Comparison of ENCODE assay signal across 8 mouse cellular contexts in genomic region chr13:16017338-16017737, GRCm38 (mm10). TPM values are rescaled to one million over a fixed set of nuclear protein-coding genes. Genes with fewer than 3 reads are reported as not detected.
DNase-seq lines count a peak whose midpoint lies in the region; ATAC-seq and TF ChIP-seq lines count a peak whose summit lies in the region.

No protein-coding gene starts in this region.

- no peaks in the 10 kb centered on the region for H3K9me3 ChIP-seq in heart, postnatal 0 days (replicated peaks; ENCODE audit: control insufficient read depth, low read length)
- H3K9me3 ChIP-seq in midbrain, embryonic 10.5 days (replicated peaks), result no peaks in the 10 kb centered on the region

- TF ChIP-seq CTCF in gastrocnemius, adult 2 months (IDR thresholded peaks at IDR 0.05), result no peak
- TF ChIP-seq CTCF in heart, postnatal 0 days (IDR thresholded peaks at IDR 0.05; ENCODE audit: low read depth), result no peak

- H3K36me3 ChIP-seq in heart, postnatal 0 days (replicated peaks; ENCODE audit: control insufficient read depth, insufficient read depth, low read length), result no peaks in the 10 kb centered on the region
- no peaks in the 10 kb centered on the region for H3K36me3 ChIP-seq in midbrain, embryonic 10.5 days

- no peak for DNase-seq in gastrocnemius, adult 2 months
- DNase-seq in gastrocnemius, postnatal 25 days, result no peak
- DNase-seq in Muller cell, postnatal 12 days (ENCODE audit: inconsistent ontology term), result peak; percentile 58
- peak; percentile 8 for DNase-seq in heart, postnatal 0 days (ENCODE audit: low spot score)
- peak; percentile 35 for DNase-seq in midbrain, embryonic 10.5 days (ENCODE audit: low spot score)
- no peak for DNase-seq in ovary, postnatal 36 days (ENCODE audit: low spot score)
- DNase-seq in frontal cortex, postnatal 14 days (ENCODE audit: low spot score in 2 of 2), result no peak
- no peak for DNase-seq in adrenal gland, adult 18-20 months (ENCODE audit: low spot score in 2 of 2)

- WGBS in heart, postnatal 0 days, result under 1% methylated on average over 20 of the region's 20 CpGs
- under 1% methylated on average over 20 of the region's 20 CpGs for WGBS in midbrain, embryonic 10.5 days

- intact Hi-C loops in gastrocnemius, adult 2 months (cut with DNase I), result loop anchor here (10.0 kb wide), 1 partner anchor 747 kb away; no protein-coding TSS in a partner anchor

- H3K27ac ChIP-seq in gastrocnemius, adult 2 months, result peak overlapping the region; percentile 67
- peak overlapping the region; percentile 54; the same call in 1 of the 2 replicates for H3K27ac ChIP-seq in heart, postnatal 0 days (ENCODE audit: low read depth)
- no peak overlapping the region for H3K27ac ChIP-seq in midbrain, embryonic 10.5 days (replicated peaks)

- peaks cover 3% of the 10 kb centered on the region; the same call in 1 of the 2 replicates for H3K4me1 ChIP-seq in heart, postnatal 0 days (ENCODE audit: control insufficient read depth, insufficient read depth)
- H3K4me1 ChIP-seq in midbrain, embryonic 10.5 days, result peaks cover 25% of the 10 kb centered on the region

- H3K27me3 ChIP-seq in heart, postnatal 0 days (ENCODE audit: control insufficient read depth, insufficient read depth, low read length), result no peaks in the 10 kb centered on the region
- peaks cover 71% of the 10 kb centered on the region for H3K27me3 ChIP-seq in midbrain, embryonic 10.5 days (ENCODE audit: low read depth, poor library complexity, severe bottlenecking)

- peak overlapping the region; percentile 65 for H3K4me3 ChIP-seq in gastrocnemius, adult 2 months
- peak overlapping the region; percentile 63 for H3K4me3 ChIP-seq in heart, postnatal 0 days (ENCODE audit: low read depth, low read length)
- H3K4me3 ChIP-seq in midbrain, embryonic 10.5 days, result peak overlapping the region; percentile 55

- peak overlapping the region; percentile 73 for H3K4me2 ChIP-seq in heart, postnatal 0 days (ENCODE audit: low read depth, low read length)

- H3K9ac ChIP-seq in heart, postnatal 0 days (replicated peaks; ENCODE audit: low read depth, low read length), result peak overlapping the region; percentile 70

- no peak for TF ChIP-seq EP300 in heart, postnatal 0 days (IDR thresholded peaks at IDR 0.05; ENCODE audit: low read depth)

- ATAC-seq in heart, postnatal 0 days (ENCODE audit: insufficient read depth, low read depth), result peak; percentile 18; the same call in 1 of the 2 replicates

RNA-seq across cellular contexts. Expression of gene Inhba, which starts 5.7 kb away (rescaled TPM):
- total RNA-seq in gastrocnemius, adult 2 months (2021), result 1 to 10 TPM in 1 of 2 experiments, under 1 TPM in 1; 0.92 to 1.7 TPM
- total RNA-seq in gastrocnemius, postnatal 25 days (2021), result 1 to 10 TPM; 1.5 to 1.8 TPM
- total RNA-seq in heart, postnatal 0 days (2014; rRNA removed; ENCODE audit: low replicate concordance), result 2.6 and 3.0 TPM in 2 replicates
- polyA plus RNA-seq in heart, postnatal 0 days (2015; fragmentation: Nextera tagmentation; extraction: Ambion mirVana), result 7.9 and 8.0 TPM in 2 replicates
- polyA plus RNA-seq in midbrain, embryonic 10.5 days (2016; fragmentation: Nextera tagmentation; extraction: Ambion mirVana), result 0.34 TPM in 1 of 2 replicates, not detected in the other
- 1 to 10 TPM; 1.2 to 3.1 TPM for total RNA-seq in adrenal gland, adult 18-20 months (2021)

Comparison
In these comparisons a context has a peak if more than half of its experiments do, and no peak if none do; other contexts are left out.
1. DNase-seq: peak in Muller cell, postnatal 12 days (single experiment), heart, postnatal 0 days (single experiment) and midbrain, embryonic 10.5 days (single experiment); none in gastrocnemius, adult 2 months (single experiment), gastrocnemius, postnatal 25 days (single experiment), ovary, postnatal 36 days (single experiment), frontal cortex, postnatal 14 days (0 of 2) and adrenal gland, adult 18-20 months (0 of 2).
2. Peak in every context shown above with its lines, with median percentiles within 50 percentile points of each other: H3K4me3 ChIP-seq.